Mouse (Mus musculus) kidney, adult 18-20 months (tissue): ENCODE data around the gene Zdhhc6.
A peak's percentile ranks its signal among the peaks of the same experiment; 100 is the strongest.

ENCODE experiments used
- DNase-seq: peaks from one replicate; pipeline ENCODE4 v3.0.0; 2021

Gene Zdhhc6

GRCm38 (mm10) chr19:55315452-55316108 lies at the start of gene Zdhhc6:
Gene Zdhhc6, minus strand, starts transcription at chr19:55316032.
- peak; percentile 91 for DNase-seq

- no peak for DNase-seq
Observed at GRCm38 (mm10) chr19:55362606-55363005, 46.8 kb upstream of the Zdhhc6 start.

- DNase-seq = no peak
Observed at GRCm38 (mm10) chr19:55350673-55351378, 35.0 kb upstream of the Zdhhc6 start.

- no peak for DNase-seq
Observed at GRCm38 (mm10) chr19:55348187-55348586, 32.4 kb upstream of the Zdhhc6 start.

- no peak for DNase-seq
Observed at GRCm38 (mm10) chr19:55343274-55343673, 27.4 kb upstream of the Zdhhc6 start.

GRCm38 (mm10) chr19:55342423-55342822 lies 26.6 kb upstream of the Zdhhc6 start:
- DNase-seq = no peak

- no peak for DNase-seq
Observed at GRCm38 (mm10) chr19:55341377-55341776, 25.5 kb upstream of the Zdhhc6 start.

GRCm38 (mm10) chr19:55340521-55340920 lies 24.7 kb upstream of the Zdhhc6 start:
- DNase-seq = no peak

- no peak for DNase-seq
Observed at GRCm38 (mm10) chr19:55337664-55338063, 21.8 kb upstream of the Zdhhc6 start.

- no peak for DNase-seq
Observed at GRCm38 (mm10) chr19:55337066-55337465, 21.2 kb upstream of the Zdhhc6 start.

GRCm38 (mm10) chr19:55336441-55336840 lies 20.6 kb upstream of the Zdhhc6 start:
- DNase-seq = peak; percentile 47

- no peak for DNase-seq
Observed at GRCm38 (mm10) chr19:55335881-55336280, 20.0 kb upstream of the Zdhhc6 start.

- DNase-seq = peak; percentile 63
Observed at GRCm38 (mm10) chr19:55332641-55333268, 16.9 kb upstream of the Zdhhc6 start.

GRCm38 (mm10) chr19:55331776-55332175 lies 15.9 kb upstream of the Zdhhc6 start:
- no peak for DNase-seq

GRCm38 (mm10) chr19:55327510-55327909 lies 11.7 kb upstream of the Zdhhc6 start:
- no peak for DNase-seq

- no peak for DNase-seq
Observed at GRCm38 (mm10) chr19:55322604-55323003, 6.8 kb upstream of the Zdhhc6 start.

GRCm38 (mm10) chr19:55319521-55319920 lies 3.7 kb upstream of the Zdhhc6 start:
- no peak for DNase-seq

GRCm38 (mm10) chr19:55319036-55319435 lies 3.2 kb upstream of the Zdhhc6 start:
- DNase-seq = no peak

GRCm38 (mm10) chr19:55316901-55317300 lies 1.1 kb upstream of the Zdhhc6 start:
- no peak for DNase-seq

GRCm38 (mm10) chr19:55316109-55316714 lies 380 bp upstream of the Zdhhc6 start, which contains the start of gene Vti1a:
Gene Vti1a, plus strand, starts transcription at chr19:55316295.
- peak; percentile 92 for DNase-seq

- DNase-seq = no peak
Observed at GRCm38 (mm10) chr19:55313649-55314048, 2.2 kb downstream of the Zdhhc6 start.

GRCm38 (mm10) chr19:55311874-55312273 lies 4.0 kb downstream of the Zdhhc6 start:
- no peak for DNase-seq

- DNase-seq = no peak
Observed at GRCm38 (mm10) chr19:55305024-55305423, 10.8 kb downstream of the Zdhhc6 start.

GRCm38 (mm10) chr19:55300525-55300924 lies 15.3 kb downstream of the Zdhhc6 start:
- no peak for DNase-seq
